In the genomic region with DNA sequence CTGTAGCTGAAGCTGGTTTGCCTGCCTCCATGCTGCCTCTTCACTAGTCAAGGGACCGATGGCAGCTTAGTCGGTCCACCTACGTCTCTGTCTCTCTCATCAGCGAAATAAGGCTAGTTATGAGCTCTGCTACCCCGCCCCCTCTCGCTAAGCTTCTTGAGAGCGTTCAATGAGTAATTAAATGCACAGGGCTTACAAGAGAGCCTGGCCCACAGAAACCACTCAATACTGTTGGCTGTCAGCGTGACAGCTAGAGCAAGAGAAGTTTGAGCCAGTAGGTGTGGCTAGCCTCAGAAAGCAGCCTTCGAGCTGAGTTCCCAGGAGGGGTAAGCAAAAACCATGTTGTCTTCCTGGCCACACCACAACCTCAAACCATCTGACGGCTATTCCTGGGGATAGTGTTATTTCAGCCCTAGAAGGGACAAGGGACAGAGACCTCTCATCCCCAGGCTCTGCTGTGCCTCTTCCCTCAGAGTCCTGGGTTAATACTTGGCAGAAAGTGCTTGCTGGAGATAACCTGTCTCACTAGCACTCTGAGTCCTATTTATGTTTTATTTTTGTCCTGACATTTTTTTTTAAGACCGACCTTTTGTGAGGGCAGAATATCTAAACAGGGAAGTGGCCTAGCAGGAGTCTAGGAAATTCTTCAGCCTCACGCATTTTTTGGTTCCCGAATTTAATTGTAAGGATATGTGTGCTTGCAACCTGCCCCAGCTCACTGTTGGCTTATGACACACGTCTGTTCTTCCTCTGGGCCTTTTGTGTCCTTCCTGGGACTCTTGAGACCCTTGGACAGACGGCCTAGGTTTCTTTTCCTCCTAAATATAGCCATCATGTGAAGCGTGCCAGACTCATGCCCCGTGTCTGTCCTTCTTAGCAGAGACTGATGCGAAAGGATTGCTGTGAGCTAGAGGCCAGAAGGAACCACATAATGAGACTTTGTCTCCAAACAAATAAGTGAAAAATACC, we compare ENCODE assay signal across 8 mouse cellular contexts.
DNase-seq lines count a peak whose midpoint lies in the region; ATAC-seq lines count a peak whose summit lies in the region.

No protein-coding gene starts in this region.

- no peak for DNase-seq in kidney, adult 8-10 months
- peak; percentile 46 to 59 for DNase-seq in frontal cortex, postnatal 36 days (ENCODE audit: low spot score in 2 of 2)
- peak; percentile 44 to 55 for DNase-seq in left cerebral cortex, postnatal 14 days (ENCODE audit: low spot score in 2 of 2)
- DNase-seq in right cerebral cortex, postnatal 10 days (ENCODE audit: low spot score in 2 of 2), result peak; percentile 53 to 64
- no peak for DNase-seq in thymus, postnatal 4 days

- H3K36me3 ChIP-seq in kidney, embryonic 14.5 days (ENCODE audit: control insufficient read depth, insufficient read depth, low read length), result no peaks in the 10 kb centered on the region

- H3K4me3 ChIP-seq in kidney, embryonic 14.5 days (ENCODE audit: low read length), result no peak overlapping the region

- H3K9ac ChIP-seq in kidney, embryonic 14.5 days (ENCODE audit: low read depth, low read length), result no peak overlapping the region

- H3K9me3 ChIP-seq in kidney, embryonic 14.5 days (ENCODE audit: control insufficient read depth, low read length), result no peaks in the 10 kb centered on the region

- WGBS in kidney, embryonic 14.5 days, result 75% methylated on average over 18 of the region's 18 CpGs

- H3K4me2 ChIP-seq in kidney, embryonic 14.5 days (replicated peaks; ENCODE audit: low read depth, low read length), result no peak overlapping the region

- ATAC-seq in kidney, embryonic 14.5 days (ENCODE audit: low FRiP score, low TSS enrichment), result 0 out of 2 replicates have a peak, but pooled peaks have one; percentile 32
- no peak for ATAC-seq in CD4-positive, CD25-positive, alpha-beta regulatory T cell, adult 4 months
- ATAC-seq in activated CD4-positive, CD25-positive, alpha-beta regulatory T cell, adult 4 months, result no peak

- H3K4me1 ChIP-seq in kidney, embryonic 14.5 days (ENCODE audit: control insufficient read depth, insufficient read depth, low read length), result no peaks in the 10 kb centered on the region

- no peaks in the 10 kb centered on the region for H3K27me3 ChIP-seq in kidney, embryonic 14.5 days (ENCODE audit: control insufficient read depth, insufficient read depth, low read length)

- no peak overlapping the region for H3K27ac ChIP-seq in kidney, embryonic 14.5 days (ENCODE audit: low read depth, low read length)

- intact Hi-C loops in left cerebral cortex, postnatal 14 days (cut with DNase I), result no loop called here

Comparison
In these comparisons a context has a peak if more than half of its experiments do, and no peak if none do; other contexts are left out.
1. DNase-seq: peak in frontal cortex, postnatal 36 days (2 of 2), left cerebral cortex, postnatal 14 days (2 of 2) and right cerebral cortex, postnatal 10 days (2 of 2); none in kidney, adult 8-10 months (0 of 2) and thymus, postnatal 4 days (single experiment).